ENCODE assay signal across 23 mouse cellular contexts in the genomic region with DNA sequence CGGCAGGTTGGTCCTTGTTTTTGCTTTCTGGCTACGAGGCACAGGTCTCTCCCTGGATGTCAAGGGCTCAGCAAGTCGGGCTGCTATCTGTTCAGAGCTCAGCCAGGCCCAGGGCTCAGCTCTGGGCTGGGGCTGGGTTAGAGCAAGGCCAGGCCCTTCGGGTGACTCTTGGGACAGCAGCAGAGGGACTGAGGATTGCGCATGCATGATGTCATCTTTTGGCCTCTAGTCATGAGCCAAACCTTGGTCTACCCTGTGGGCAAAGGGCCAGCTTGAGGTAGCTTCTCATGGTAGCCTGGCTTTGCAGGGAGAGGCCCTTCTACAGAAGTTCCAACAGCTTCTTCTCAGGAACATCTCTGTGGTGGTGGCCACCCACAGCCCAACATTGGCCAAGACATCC. TPM values are rescaled to one million over a fixed set of nuclear protein-coding genes. Genes with fewer than 3 reads are reported as not detected.
DNase-seq lines count a peak whose midpoint lies in the region; ATAC-seq and TF ChIP-seq lines count a peak whose summit lies in the region.
"Had no signal": no experiment of that assay in that cellular context is flagged by ENCODE, and none has a peak within 500 bp of the region (broad histone marks: within the 10 kb centered on the region; RNA-seq: fewer than 3 reads in every experiment).

No protein-coding gene starts in this region.

- no peak for TF ChIP-seq CTCF in midbrain, postnatal 0 days (IDR thresholded peaks at IDR 0.05)

- no peaks in the 10 kb centered on the region for H3K27me3 ChIP-seq in midbrain, postnatal 0 days (ENCODE audit: insufficient read depth, low read length)
- H3K27me3 ChIP-seq: embryonic facial prominence, embryonic 13.5 days; forebrain, embryonic 15.5 days; hindbrain, embryonic 15.5 days; kidney, embryonic 15.5 days; limb, embryonic 15.5 days; midbrain, embryonic 13.5 days; neural tube, embryonic 13.5 days had no signal

- H3K36me3 ChIP-seq in midbrain, postnatal 0 days (ENCODE audit: insufficient read depth, low read length): no peaks in the 10 kb centered on the region
- H3K36me3 ChIP-seq: embryonic facial prominence, embryonic 13.5 days; forebrain, embryonic 15.5 days; hindbrain, embryonic 15.5 days; kidney, embryonic 15.5 days; limb, embryonic 15.5 days; midbrain, embryonic 13.5 days; neural tube, embryonic 13.5 days had no signal

- no peaks in the 10 kb centered on the region for H3K9me3 ChIP-seq in midbrain, postnatal 0 days (ENCODE audit: low read length)
- H3K9me3 ChIP-seq: embryonic facial prominence, embryonic 13.5 days; forebrain, embryonic 15.5 days; hindbrain, embryonic 15.5 days; kidney, embryonic 15.5 days; limb, embryonic 15.5 days; midbrain, embryonic 13.5 days; neural tube, embryonic 13.5 days had no signal

- no peak overlapping the region for H3K9ac ChIP-seq in midbrain, postnatal 0 days (replicated peaks; ENCODE audit: low read length, poor library complexity, severe bottlenecking)
- H3K9ac ChIP-seq: embryonic facial prominence, embryonic 13.5 days; forebrain, embryonic 15.5 days; hindbrain, embryonic 15.5 days; kidney, embryonic 15.5 days; limb, embryonic 15.5 days; midbrain, embryonic 13.5 days; neural tube, embryonic 13.5 days had no signal

- no peak for ATAC-seq in midbrain, postnatal 0 days (ENCODE audit: low FRiP score)
- ATAC-seq: forebrain, embryonic 15.5 days; intestine, embryonic 16.5 days; midbrain, embryonic 13.5 days had no signal

- intact Hi-C loops in heart, postnatal 10 days (cut with DNase I): no loop called here

- no peak overlapping the region for H3K4me2 ChIP-seq in midbrain, postnatal 0 days (ENCODE audit: low read depth, low read length, poor library complexity, severe bottlenecking)
- H3K4me2 ChIP-seq: embryonic facial prominence, embryonic 13.5 days; forebrain, embryonic 15.5 days; hindbrain, embryonic 15.5 days; kidney, embryonic 15.5 days; limb, embryonic 15.5 days; midbrain, embryonic 13.5 days; neural tube, embryonic 13.5 days had no signal

- no peak overlapping the region for H3K4me3 ChIP-seq in midbrain, postnatal 0 days (ENCODE audit: low read depth, low read length)
- H3K4me3 ChIP-seq: embryonic facial prominence, embryonic 13.5 days; forebrain, embryonic 15.5 days; hindbrain, embryonic 15.5 days; kidney, embryonic 15.5 days; limb, embryonic 15.5 days; midbrain, embryonic 13.5 days; neural tube, embryonic 13.5 days had no signal

- DNase-seq in heart, adult 11 months: peak; percentile 87
- DNase-seq in heart, postnatal 10 days: no peak
- peak; percentile 1 to 2 for DNase-seq in thymus, postnatal 36 days
- DNase-seq in thymus, postnatal 10 days (ENCODE audit: low spot score in 2 of 2): no peak
- DNase-seq in adrenal gland, adult 8-10 months: peak; percentile 79
- no peak for DNase-seq in ovary, postnatal 10 days (ENCODE audit: low spot score)
- no peak for DNase-seq in midbrain, postnatal 0 days (ENCODE audit: low spot score)
- DNase-seq: B cell, adult 2 months; cerebellum, postnatal 10 days; gastrocnemius, postnatal 36 days; heart, postnatal 14 days; layer of hippocampus, postnatal 36 days; lung, postnatal 10 days; spleen, adult 18-20 months; thymus, adult 2 months had no signal

- H3K4me1 ChIP-seq in midbrain, postnatal 0 days (ENCODE audit: insufficient read depth, low read length): no peaks in the 10 kb centered on the region
- H3K4me1 ChIP-seq: embryonic facial prominence, embryonic 13.5 days; forebrain, embryonic 15.5 days; hindbrain, embryonic 15.5 days; limb, embryonic 15.5 days; midbrain, embryonic 13.5 days; neural tube, embryonic 13.5 days had no signal

- H3K27ac ChIP-seq in midbrain, postnatal 0 days (ENCODE audit: low read depth, low read length): no peak overlapping the region
- H3K27ac ChIP-seq: embryonic facial prominence, embryonic 13.5 days; forebrain, embryonic 15.5 days; hindbrain, embryonic 15.5 days; kidney, embryonic 15.5 days; limb, embryonic 15.5 days; midbrain, embryonic 13.5 days; neural tube, embryonic 13.5 days had no signal

- WGBS in midbrain, postnatal 0 days: 77% methylated on average over 5 of the region's 5 CpGs

RNA-seq across cellular contexts. Expression of gene Pld4, which starts 3.7 kb away (rescaled TPM):
- 1 to 10 TPM; 5.7 to 5.8 TPM for total RNA-seq in heart, postnatal 10 days (2021)
- 10 to 100 TPM in 3 of 4 experiments, 1 to 10 TPM in 1; 9.1 to 21.7 (median 15.5) TPM for total RNA-seq in adrenal gland, adult 8-10 months (2022)
- 12.2 and 12.6 TPM in 2 replicates for total RNA-seq in midbrain, postnatal 0 days (2014; rRNA removed)
- 8.8 TPM in 2 replicates for polyA plus RNA-seq in midbrain, postnatal 0 days (2015; fragmentation: Nextera tagmentation; extraction: Ambion mirVana)

RNA-seq across cellular contexts. Expression of gene Ahnak2, which starts 38.3 kb away (rescaled TPM):
- total RNA-seq in heart, postnatal 10 days (2021): 10 to 100 TPM; 13.6 to 17.4 TPM
- total RNA-seq in adrenal gland, adult 8-10 months (2022): 10 to 100 TPM in 3 of 4 experiments, 1 to 10 TPM in 1; 7.6 to 17.7 (median 14.5) TPM
- total RNA-seq in midbrain, postnatal 0 days (2014; rRNA removed): 5.1 and 6.1 TPM in 2 replicates
- 1.6 and 1.9 TPM in 2 replicates for polyA plus RNA-seq in midbrain, postnatal 0 days (2015; fragmentation: Nextera tagmentation; extraction: Ambion mirVana)

RNA-seq across cellular contexts. Expression of gene Cep170b, which starts 43.9 kb away (rescaled TPM):
- total RNA-seq in heart, postnatal 10 days (2021): 10 to 100 TPM; 11.3 to 11.9 TPM
- 10 to 100 TPM; 43.6 to 74.0 (median 59.1) TPM for total RNA-seq in adrenal gland, adult 8-10 months (2022)
- 125 and 140 TPM in 2 replicates for total RNA-seq in midbrain, postnatal 0 days (2014; rRNA removed)
- polyA plus RNA-seq in midbrain, postnatal 0 days (2015; fragmentation: Nextera tagmentation; extraction: Ambion mirVana): 42.7 and 46.4 TPM in 2 replicates

RNA-seq across cellular contexts. Expression of gene Clba1, which starts 44.6 kb away (rescaled TPM):
- total RNA-seq in heart, postnatal 10 days (2021): 1 to 10 TPM; 2.4 to 3.1 TPM
- 10 to 100 TPM; 10.6 to 16.1 (median 14.0) TPM for total RNA-seq in adrenal gland, adult 8-10 months (2022)
- total RNA-seq in midbrain, postnatal 0 days (2014; rRNA removed): 13.6 and 23.1 TPM in 2 replicates
- polyA plus RNA-seq in midbrain, postnatal 0 days (2015; fragmentation: Nextera tagmentation; extraction: Ambion mirVana): 25.2 and 25.9 TPM in 2 replicates

Comparison
In these comparisons a context has a peak if more than half of its experiments do, and no peak if none do; other contexts are left out.
1. DNase-seq: peak in heart, adult 11 months (single experiment), thymus, postnatal 36 days (2 of 2) and adrenal gland, adult 8-10 months (single experiment); none in heart, postnatal 10 days (0 of 2), thymus, postnatal 10 days (0 of 2), ovary, postnatal 10 days (single experiment) and midbrain, postnatal 0 days (single experiment).